Mouse (Mus musculus) CD4-positive, CD25-positive, alpha-beta regulatory T cell (primary cell): ENCODE measurements around the gene Slc4a1. TPM values are rescaled to one million over a fixed set of nuclear protein-coding genes. Genes with fewer than 3 reads are reported as not detected.

Experiments used
- polyA plus RNA-seq: library from polyadenylated mRNA; unstranded; fragments of 100-300 nt; shearing (Covaris generic); gene quantifications from one replicate; pipeline ENCODE4 v1.2.1, GENCODE M21; 2017

The Slc4a1 gene
- polyA plus RNA-seq = 0.13 TPM

DNA sequence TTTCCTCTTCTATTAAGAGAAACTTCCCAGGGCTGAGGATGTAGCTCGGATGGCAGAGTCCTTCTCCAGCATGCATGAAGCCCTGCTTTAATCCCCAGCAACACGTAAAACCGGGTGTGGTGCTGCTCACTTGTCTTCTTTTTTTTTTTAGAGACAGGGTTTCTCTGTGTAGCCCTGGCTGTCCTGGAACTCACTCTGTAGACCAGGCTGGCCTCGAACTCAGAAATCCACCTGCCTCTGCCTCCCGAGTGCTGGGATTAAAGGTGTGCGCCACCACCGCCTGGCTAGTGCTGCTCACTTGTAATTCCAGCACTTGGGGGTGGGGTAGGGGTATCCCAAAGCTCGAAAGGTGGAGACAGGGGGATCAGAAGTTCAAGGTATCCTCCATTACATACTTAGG is at the start of gene Slc4a1:
TSS of gene Slc4a1 (minus strand) at position 101 of the 400 bp plus-strand sequence.

GRCm38 (mm10) chr11:102407834-102408215 is 41.8 kb upstream of the Slc4a1 start, which contains the start of gene Slc25a39:
Slc25a39 (minus strand) TSS chr11:102407946.

DNA sequence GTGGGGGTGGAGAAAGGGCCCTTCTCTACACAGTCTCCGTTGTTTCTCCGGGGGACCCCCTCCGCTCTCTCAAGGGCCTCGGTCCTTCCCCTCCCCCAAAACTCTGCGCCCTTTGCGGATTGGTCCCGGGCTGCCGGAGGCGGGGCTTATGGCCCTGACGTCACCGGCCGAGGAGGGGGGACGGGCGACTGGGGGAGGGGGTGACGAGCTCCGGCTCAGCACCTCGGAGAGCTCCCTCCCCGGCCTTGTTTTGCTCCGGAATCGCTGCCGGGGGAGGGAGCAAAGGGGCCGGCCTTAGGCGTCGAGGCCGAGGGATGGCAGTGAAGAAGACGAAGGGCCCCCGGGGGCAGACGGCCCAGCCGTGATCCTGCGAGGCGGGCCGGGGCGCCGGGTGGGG is 27.2 kb upstream of the Slc4a1 start, which contains the start of gene Rundc3a:
TSS of gene Rundc3a (plus strand) at position 166 of the 397 bp plus-strand sequence.

DNA sequence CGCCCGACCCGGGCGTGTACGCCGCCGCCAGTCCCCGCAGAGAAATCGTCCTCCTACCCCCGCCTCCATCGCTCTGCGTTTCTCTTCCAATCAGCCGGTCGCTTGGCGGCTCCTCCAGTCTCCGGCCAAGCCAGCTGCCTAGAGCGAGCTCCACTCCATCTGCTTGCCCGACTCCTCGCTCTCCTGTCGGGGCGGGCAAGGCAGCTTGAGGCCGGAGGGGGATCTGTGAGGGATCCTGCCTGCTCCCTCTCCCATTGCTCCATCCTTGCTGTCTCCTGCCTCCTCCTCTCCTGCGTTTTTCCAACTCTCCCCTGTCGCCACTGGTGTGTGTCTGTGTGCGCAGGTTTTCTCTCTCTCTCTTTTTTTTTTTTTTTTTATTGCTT is 46.6 kb downstream of the Slc4a1 start, which contains the start of gene Ubtf:
TSS of gene Ubtf (minus strand) at position 333 of the 383 bp plus-strand sequence.

Other genes with a start within 250 kb of the Slc4a1 start
- gene Nags, start 220.7 kb downstream of the Slc4a1 start, polyA plus RNA-seq = not detected
- gene Tmem101, start 209.8 kb downstream of the Slc4a1 start, polyA plus RNA-seq = 8.5 TPM
- 74.0 TPM for gene Lsm12, start 180.9 kb downstream of the Slc4a1 start, polyA plus RNA-seq
- 40.2 TPM for gene G6pc3, start 176.6 kb downstream of the Slc4a1 start, polyA plus RNA-seq
- gene Hdac5, start 136.0 kb downstream of the Slc4a1 start, polyA plus RNA-seq = 34.6 TPM
- 0.25 TPM for gene BC030867, start 117.3 kb downstream of the Slc4a1 start, polyA plus RNA-seq
- not detected for gene Asb16, start 97.5 kb downstream of the Slc4a1 start, polyA plus RNA-seq
- 60.1 TPM for gene Tmub2, start 81.3 kb downstream of the Slc4a1 start, polyA plus RNA-seq
- 19.2 TPM for gene Atxn7l3, start 69.6 kb downstream of the Slc4a1 start, polyA plus RNA-seq
- 138 TPM for gene Ubtf, start 46.5 kb downstream of the Slc4a1 start, polyA plus RNA-seq
- gene Rundc3a, start 27.2 kb upstream of the Slc4a1 start, polyA plus RNA-seq = 28.6 TPM
- gene Slc25a39, start 41.7 kb upstream of the Slc4a1 start, polyA plus RNA-seq = 84.5 TPM
- 35.7 TPM for gene Grn, start 64.1 kb upstream of the Slc4a1 start, polyA plus RNA-seq
- not detected for gene Fam171a2, start 81.5 kb upstream of the Slc4a1 start, polyA plus RNA-seq
- 1.3 TPM for gene Itga2b, start 103.9 kb upstream of the Slc4a1 start, polyA plus RNA-seq
- gene Gpatch8, start 190.2 kb upstream of the Slc4a1 start, polyA plus RNA-seq = 66.8 TPM
- gene Gm11627, start 213.3 kb upstream of the Slc4a1 start, polyA plus RNA-seq = not detected
- gene Fzd2, start 238.2 kb upstream of the Slc4a1 start, polyA plus RNA-seq = not detected